Mouse (Mus musculus) naive thymus-derived CD4-positive, alpha-beta T cell, adult 2 months (primary cell): ENCODE measurements around the gene Ifitm6.
"Not testable (repeated sequence)": the region's sequence is repeated elsewhere in the genome, so short reads cannot be mapped to it uniquely, and the experiment has no call there.

Experiments
- DNase-seq: peaks from one replicate; pipeline ENCODE4 v3.0.0-alpha.2; 2011; ENCODE audit warnings: low read depth

The Ifitm6 gene

GRCm38 (mm10) chr7:141008312-141008761 lies 9.4 kb downstream of the Ifitm6 start:
- DNase-seq = peak; percentile 20

DNA sequence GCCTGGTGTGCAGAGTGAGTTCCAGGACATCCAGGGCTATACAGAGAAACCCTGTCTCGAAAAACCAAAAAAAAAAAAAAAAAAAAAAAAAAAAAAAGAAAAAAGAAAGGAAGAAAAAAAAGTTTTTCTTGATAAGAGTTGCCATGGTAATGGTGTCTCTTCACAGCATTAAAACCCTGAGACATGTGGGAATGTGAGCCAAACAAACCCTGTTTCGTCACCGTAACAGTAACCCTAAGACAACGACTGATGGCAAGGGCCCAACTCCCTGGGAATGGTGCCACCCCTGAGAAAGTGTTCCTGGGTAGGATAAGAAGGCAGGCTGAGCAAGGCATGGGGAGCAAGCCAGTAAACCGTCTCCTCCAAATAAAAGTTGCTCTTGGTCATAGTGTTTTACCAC lies 10.8 kb downstream of the Ifitm6 start:
- no peak for DNase-seq

DNA sequence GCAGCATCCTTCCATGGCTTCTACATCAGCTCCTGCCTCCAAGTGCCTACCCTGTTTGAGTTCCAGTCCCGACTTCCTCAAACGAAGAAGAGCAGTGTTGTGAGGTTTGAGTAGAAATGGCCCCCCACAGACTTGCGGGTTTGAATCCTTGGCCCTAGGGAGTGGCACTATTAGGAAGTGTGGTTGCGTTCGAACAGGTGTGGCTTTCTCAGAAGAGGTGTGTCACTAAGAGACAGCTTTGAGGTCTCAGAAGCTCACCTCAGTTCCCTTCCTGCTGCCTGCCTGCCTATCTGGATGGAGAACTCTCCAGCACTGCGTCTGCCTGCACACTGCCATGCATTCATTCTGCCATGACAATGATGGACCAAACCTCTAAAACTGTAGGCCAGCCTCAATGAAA lies 11.3 kb downstream of the Ifitm6 start:
- DNase-seq = peak; percentile 28

GRCm38 (mm10) chr7:141003248-141004010 lies 14.3 kb downstream of the Ifitm6 start:
- DNase-seq = no peak

DNA sequence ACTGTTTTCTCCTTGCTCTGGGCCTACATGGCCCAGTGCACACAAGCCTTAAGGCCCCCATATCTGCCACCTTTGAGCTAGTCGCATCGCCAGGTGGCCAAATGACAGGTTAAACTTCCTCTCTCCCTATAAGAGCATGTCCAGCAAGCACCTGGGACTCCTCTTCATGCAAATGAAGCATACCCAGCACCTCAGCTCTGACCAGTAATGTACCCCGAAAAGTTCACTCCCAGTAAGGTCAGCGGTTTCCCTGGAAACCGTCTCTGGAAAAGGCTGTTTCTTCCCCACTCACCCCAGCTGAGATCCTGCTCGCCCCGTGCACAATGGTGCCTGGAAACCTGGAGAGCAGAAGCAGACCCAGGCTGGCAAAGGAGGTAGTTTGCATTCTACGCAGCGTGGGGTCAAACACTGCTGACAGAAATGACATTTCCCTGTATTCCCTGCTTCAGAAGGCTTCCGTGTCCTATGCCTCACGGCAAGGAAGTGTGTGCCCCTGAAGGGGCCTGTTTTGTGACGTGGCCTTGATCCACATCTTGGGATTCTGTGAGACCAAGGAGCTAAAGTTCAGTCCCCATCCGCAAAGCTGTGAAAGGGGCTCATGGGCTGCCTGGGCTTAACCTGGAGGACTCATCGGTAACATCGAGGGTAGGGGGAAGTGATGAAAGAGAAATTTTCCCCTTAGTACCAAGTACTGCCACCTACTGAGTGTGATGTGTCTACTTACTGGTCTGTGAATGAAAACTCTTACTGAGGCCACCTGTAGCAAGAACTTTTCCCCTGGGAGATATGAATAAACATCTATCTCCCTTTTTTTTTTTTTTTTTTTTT lies 16.6 kb downstream of the Ifitm6 start:
- DNase-seq = no peak

DNA sequence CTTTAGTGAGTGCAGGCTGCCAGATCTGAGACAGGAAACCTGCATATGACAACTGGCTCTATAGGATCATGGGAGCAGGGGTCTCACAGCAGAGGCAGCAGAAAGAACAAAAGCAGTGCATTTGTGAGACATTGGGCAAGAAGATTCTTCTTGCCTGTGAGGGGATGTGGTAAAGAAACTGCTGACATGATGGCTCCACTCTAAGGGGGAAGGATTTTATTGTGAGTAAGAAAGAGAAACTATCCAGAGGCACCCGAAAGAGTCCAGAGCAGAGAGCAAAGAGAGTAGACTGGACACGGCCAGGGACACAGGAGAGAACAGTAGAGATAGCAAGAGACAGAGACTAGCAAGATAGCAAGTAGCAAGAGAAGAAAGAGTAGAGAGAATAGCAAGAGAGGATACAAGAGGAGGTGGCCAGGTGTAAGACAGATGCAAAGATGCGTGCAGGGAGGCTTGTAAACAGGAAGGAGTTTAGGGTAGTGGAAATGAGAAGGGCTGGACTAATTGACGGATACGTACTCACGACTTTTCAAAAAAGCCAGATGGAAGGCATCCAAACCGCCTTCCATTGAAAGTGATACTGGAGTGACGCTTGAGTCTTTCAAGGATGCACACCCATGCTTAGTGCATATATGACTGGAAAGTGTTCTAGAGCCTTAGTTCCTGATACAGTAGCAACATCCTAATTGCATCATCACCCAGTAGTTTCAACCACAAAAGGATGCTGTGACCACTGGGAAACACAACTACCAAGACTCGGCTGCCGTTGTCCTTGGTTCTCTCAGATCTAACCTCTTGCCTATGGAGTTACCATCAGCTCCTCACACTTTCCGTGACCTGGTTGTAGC lies 18.6 kb downstream of the Ifitm6 start:
- DNase-seq = peak; percentile 43

GRCm38 (mm10) chr7:140997817-140998216 lies 19.9 kb downstream of the Ifitm6 start:
- DNase-seq = no peak

- DNase-seq = peak; percentile 24
These were observed 26.5 kb downstream of the Ifitm6 start for GRCm38 (mm10) chr7:140991117-140991689.

DNA sequence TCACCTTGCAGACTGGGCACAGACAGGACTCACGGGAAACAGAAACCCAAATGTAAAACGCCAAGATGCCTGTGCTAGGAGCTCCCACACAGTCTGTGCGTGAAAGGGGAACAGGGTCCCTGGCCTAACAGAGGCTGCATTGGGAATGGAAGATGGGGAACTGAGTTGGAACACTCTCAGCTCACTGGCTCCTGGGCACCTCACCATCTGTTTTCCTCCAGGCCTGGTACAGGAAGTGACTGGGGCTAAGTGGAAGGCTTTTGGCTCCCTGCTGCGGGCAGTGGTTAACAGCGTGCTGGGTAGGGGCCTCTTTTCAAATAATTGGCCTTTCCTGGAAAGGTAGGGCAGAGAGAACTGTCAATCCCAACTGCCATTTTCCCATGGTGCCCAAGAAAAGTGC lies 27.1 kb downstream of the Ifitm6 start:
- DNase-seq = no peak

- DNase-seq = no peak
These were observed 27.5 kb downstream of the Ifitm6 start for GRCm38 (mm10) chr7:140990185-140990584.

GRCm38 (mm10) chr7:140989022-140989421 lies 28.7 kb downstream of the Ifitm6 start:
- no peak for DNase-seq

GRCm38 (mm10) chr7:140987182-140988138 lies 30.3 kb downstream of the Ifitm6 start:
- DNase-seq = no peak

DNA sequence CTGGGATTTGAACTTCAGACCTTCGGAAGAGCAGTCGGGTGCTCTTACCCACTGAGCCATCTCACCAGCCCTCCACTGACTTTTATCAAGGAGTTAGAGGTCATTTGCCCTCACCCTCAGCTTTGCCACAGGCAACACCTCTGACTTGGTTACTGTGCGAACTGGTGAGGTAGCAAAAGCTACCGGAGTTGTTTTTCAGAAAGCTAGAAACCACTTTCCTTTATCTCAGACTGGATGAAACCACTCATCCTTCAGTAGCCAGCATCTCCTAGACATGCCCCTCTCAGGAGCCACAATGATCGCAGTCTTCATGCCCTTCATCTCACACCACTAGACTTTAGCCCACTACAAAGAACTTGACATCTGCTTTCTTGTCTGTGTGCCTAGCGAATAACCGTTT lies 34.8 kb downstream of the Ifitm6 start:
- DNase-seq = no peak

DNA sequence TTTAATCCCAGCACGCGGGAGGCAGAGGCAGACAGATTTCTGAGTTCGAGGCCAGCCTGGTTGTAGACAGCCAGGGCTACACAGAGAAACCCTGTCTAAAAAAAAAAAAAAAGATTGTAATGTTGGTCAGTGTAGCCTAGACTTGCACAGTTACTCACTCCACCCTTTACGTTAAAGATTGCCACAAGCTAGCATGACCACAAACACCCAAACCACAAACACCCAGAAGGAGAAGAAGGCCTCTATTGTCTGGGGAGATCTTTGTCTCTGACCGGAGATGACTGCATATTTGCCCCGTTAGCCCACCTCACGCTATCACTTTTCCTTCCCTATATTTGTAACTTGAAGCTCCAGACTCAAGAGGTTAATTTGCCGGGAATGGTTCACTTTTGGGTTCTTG lies 36.0 kb downstream of the Ifitm6 start:
- DNase-seq = no peak

DNA sequence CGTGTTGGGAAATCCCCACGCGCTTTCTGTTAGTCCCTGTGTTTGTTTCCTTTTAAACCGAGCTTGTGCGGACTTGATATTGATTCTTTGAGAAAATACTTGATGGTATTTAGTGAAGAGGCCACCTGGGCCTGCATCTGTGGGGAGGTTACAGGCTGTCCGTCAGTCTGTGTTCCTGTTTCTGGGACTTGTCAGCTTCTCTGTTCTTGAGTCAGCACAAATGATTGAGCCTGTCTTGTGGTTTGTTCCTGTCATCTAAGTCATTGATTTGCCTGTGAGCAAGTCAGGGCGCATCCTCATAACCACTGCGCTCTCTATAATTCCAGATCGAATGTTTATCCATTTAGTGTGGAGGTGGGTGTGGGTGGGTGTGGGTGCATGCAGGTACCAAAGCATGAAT lies 41.0 kb downstream of the Ifitm6 start:
- DNase-seq = not testable (repeated sequence)

DNA sequence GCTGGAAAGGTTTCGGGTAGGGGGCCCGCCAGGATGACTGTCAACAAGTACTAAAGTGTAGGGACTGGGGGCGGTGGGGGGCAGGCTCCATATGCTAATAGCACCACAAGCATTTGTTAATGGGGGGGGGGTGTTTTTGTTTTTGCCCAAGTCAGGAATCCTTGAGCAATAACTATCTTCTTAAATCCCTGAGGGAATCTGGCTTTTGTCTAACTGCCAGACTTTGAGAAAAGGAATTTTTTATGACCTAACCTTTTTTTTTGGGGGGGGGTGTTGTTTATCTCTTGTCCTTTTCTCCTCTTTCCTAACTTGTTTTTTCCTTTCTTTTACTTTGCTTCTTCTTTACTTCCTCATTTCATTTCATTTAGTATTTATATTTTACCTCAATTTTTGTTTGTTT lies 42.3 kb downstream of the Ifitm6 start:
- DNase-seq = no peak

DNA sequence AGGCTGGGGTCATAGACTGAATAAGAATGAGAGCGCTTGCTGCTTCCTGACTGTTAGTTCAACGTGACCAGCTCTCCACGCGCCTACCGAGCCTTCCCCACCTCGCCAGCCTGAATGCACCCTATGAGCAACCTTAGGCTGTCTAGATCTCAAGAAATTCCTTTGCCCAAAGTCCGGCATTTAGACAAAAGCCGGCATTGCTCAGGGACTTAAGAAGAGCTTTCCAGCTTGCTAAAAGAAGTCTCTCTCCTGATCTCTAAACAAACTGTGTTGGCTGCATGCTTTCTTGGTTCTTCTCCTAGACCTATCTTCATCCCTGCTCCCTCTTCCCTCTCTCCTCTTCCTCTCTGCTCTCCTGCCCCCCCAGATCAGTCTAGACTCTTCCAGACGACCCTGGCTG lies 42.8 kb downstream of the Ifitm6 start:
- no peak for DNase-seq

DNA sequence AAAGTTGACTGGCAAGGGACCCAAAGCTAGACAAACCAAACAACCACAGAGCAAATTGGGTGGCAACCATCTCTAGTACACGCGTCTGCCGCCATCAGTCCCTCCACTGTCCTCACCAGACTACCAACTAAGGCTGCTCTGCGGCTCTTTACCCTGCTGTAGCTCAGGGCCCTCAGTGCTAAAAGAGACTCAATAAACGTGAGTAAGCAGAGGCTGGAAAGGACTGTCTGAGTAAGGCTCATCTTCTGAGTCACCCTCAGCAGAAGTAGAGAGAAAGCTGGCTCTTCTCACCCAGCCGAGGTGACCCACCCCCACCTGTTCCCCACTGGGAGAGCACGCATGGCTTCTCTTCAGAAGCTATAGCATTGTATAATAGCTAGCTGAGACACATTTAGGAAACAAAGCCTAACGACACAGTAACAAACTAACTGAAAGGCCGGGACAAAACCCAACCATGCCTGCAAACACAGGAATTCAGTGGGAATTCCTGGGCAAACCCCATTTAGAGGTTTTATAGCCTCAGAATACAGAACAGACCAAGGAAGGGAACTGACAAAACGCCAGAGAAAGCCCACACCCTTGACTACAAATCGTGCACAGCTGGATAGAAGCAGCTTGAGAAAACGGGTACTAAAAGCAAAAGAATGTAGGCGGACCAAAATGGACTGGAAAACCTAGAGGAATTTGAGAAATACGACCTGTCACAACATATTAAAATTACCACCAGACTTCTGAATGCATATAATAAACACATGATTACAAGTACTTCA lies 44.1 kb downstream of the Ifitm6 start:
- DNase-seq = no peak

DNA sequence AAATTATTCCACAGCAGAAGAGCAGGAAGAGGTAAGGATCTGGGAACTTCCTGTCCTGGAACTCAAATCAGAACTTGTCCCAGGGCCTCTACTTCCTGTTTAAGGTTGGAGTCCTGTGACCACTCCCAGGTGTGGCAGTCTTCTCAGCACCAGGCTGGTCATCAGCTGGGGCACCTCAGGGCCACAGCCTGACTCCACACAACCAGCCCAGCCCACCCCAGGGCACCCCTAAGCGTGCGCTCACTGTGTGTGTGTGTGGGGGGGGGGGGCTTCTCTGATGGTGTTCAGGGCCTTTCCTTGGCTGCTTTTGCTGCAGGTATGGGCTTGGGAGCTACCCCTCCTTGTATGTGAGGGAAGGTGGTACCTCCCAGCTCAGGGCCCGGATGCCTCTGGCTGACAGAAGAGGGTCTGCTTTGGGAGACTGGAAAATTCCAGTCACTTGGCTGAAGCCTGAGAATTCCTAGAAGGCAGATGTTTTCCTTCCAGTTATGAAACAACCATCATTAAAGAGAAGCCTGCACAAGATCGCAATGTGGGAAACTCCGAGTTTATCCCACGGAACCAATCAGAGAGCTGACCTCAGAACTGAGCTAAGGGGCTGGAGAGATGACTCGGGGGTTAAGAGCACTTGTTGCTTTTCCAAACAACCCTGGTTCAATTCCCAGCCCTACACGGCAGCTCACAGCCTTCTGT lies 46.1 kb downstream of the Ifitm6 start:
- no peak for DNase-seq
